Mouse (Mus musculus): Measurements from ENCODE around the gene Ppp1r12a. TPM values are rescaled to one million over a fixed set of nuclear protein-coding genes. Genes with fewer than 3 reads are reported as not detected.
"Not testable (repeated sequence)": the region's sequence is repeated elsewhere in the genome, so short reads cannot be mapped to it uniquely, and the experiment has no call there.

Gene Ppp1r12a
- polyA plus RNA-seq, 1 experiment, result 13.8 TPM

- Histone ChIP-seq H3K4me3 (replicated peaks) (no peak overlapping the region), H3K36me3 (replicated peaks; ENCODE audit: low read length) (peaks cover 87% of the 10 kb centered on the region), H3K27me3 (replicated peaks) (no peaks in the 10 kb centered on the region), H3K9me3 (no peaks in the 10 kb centered on the region), H3K4me1 (peaks cover 55% of the 10 kb centered on the region)
- no peak for TF ChIP-seq GATA1 (IDR thresholded peaks at IDR 0.05; ENCODE audit: borderline replicate concordance, low read length)
- TF ChIP-seq FLI1 (IDR thresholded peaks at IDR 0.05; ENCODE audit: low read length), result no peak
These were observed 77.1 kb downstream of the Ppp1r12a start for GRCm38 (mm10) chr10:108239061-108239460.

- Histone ChIP-seq H3K9me3 (no peaks in the 10 kb centered on the region), H3K4me1 (peaks cover 24% of the 10 kb centered on the region), H3K4me3 (replicated peaks) (no peak overlapping the region), H3K36me3 (replicated peaks; ENCODE audit: low read length) (peaks cover 89% of the 10 kb centered on the region), H3K27me3 (replicated peaks) (no peaks in the 10 kb centered on the region)
- TF ChIP-seq FLI1 (IDR thresholded peaks at IDR 0.05; ENCODE audit: low read length) (no peak), GATA1 (IDR thresholded peaks at IDR 0.05; ENCODE audit: borderline replicate concordance, low read length) (no peak)
These were observed 88.7 kb downstream of the Ppp1r12a start for GRCm38 (mm10) chr10:108250710-108251109.

GRCm38 (mm10) chr10:108251181-108251580 lies 89.2 kb downstream of the Ppp1r12a start:
- Histone ChIP-seq H3K27me3 (replicated peaks) (no peaks in the 10 kb centered on the region), H3K9me3 (no peaks in the 10 kb centered on the region), H3K36me3 (replicated peaks; ENCODE audit: low read length) (peaks cover 89% of the 10 kb centered on the region), H3K4me3 (replicated peaks) (no peak overlapping the region), H3K4me1 (peaks cover 21% of the 10 kb centered on the region)
- no peak for TF ChIP-seq GATA1 (IDR thresholded peaks at IDR 0.05; ENCODE audit: borderline replicate concordance, low read length)

GRCm38 (mm10) chr10:108255812-108256376 lies 93.9 kb downstream of the Ppp1r12a start:
- Histone ChIP-seq H3K9me3 (no peaks in the 10 kb centered on the region), H3K4me3 (replicated peaks) (no peak overlapping the region), H3K27me3 (replicated peaks) (no peaks in the 10 kb centered on the region), H3K4me1 (peaks cover 5% of the 10 kb centered on the region), H3K36me3 (replicated peaks; ENCODE audit: low read length) (peaks cover 92% of the 10 kb centered on the region)
- TF ChIP-seq GATA1 (IDR thresholded peaks at IDR 0.05; ENCODE audit: borderline replicate concordance, low read length) (no peak), FLI1 (IDR thresholded peaks at IDR 0.05; ENCODE audit: low read length) (no peak)

- H3K9me3 ChIP-seq, result no peaks in the 10 kb centered on the region
- H3K36me3 ChIP-seq (replicated peaks; ENCODE audit: low read length), result peaks cover 92% of the 10 kb centered on the region
- H3K4me3 ChIP-seq (replicated peaks), result no peak overlapping the region
- no peaks in the 10 kb centered on the region for H3K27me3 ChIP-seq (replicated peaks)
- no peaks in the 10 kb centered on the region for H3K4me1 ChIP-seq
- TF ChIP-seq FLI1 (IDR thresholded peaks at IDR 0.05; ENCODE audit: low read length) (no peak), GATA1 (IDR thresholded peaks at IDR 0.05; ENCODE audit: borderline replicate concordance, low read length) (no peak)
These were observed 98.9 kb downstream of the Ppp1r12a start for GRCm38 (mm10) chr10:108260931-108261330.

GRCm38 (mm10) chr10:108264641-108265040 lies 102.6 kb downstream of the Ppp1r12a start:
- no peaks in the 10 kb centered on the region for H3K27me3 ChIP-seq (replicated peaks)
- H3K36me3 ChIP-seq (replicated peaks; ENCODE audit: low read length), result peaks cover 93% of the 10 kb centered on the region
- H3K4me3 ChIP-seq (replicated peaks), result no peak overlapping the region
- no peaks in the 10 kb centered on the region for H3K4me1 ChIP-seq
- no peak for TF ChIP-seq GATA1 (IDR thresholded peaks at IDR 0.05; ENCODE audit: borderline replicate concordance, low read length)
- TF ChIP-seq FLI1 (IDR thresholded peaks at IDR 0.05; ENCODE audit: low read length), result no peak
- no peaks in the 10 kb centered on the region for H3K9me3 ChIP-seq

GRCm38 (mm10) chr10:108271201-108271600 lies 109.2 kb downstream of the Ppp1r12a start:
- no peaks in the 10 kb centered on the region for H3K9me3 ChIP-seq
- TF ChIP-seq GATA1 (IDR thresholded peaks at IDR 0.05; ENCODE audit: borderline replicate concordance, low read length) (no peak), FLI1 (IDR thresholded peaks at IDR 0.05; ENCODE audit: low read length) (no peak)
- H3K4me1 ChIP-seq, result no peaks in the 10 kb centered on the region
- no peak overlapping the region for H3K4me3 ChIP-seq (replicated peaks)
- peaks cover 98% of the 10 kb centered on the region for H3K36me3 ChIP-seq (replicated peaks; ENCODE audit: low read length)
- no peaks in the 10 kb centered on the region for H3K27me3 ChIP-seq (replicated peaks)

- Histone ChIP-seq H3K4me3 (replicated peaks) (no peak overlapping the region), H3K36me3 (replicated peaks; ENCODE audit: low read length) (peaks cover 96% of the 10 kb centered on the region), H3K27me3 (replicated peaks) (no peaks in the 10 kb centered on the region), H3K9me3 (no peaks in the 10 kb centered on the region), H3K4me1 (no peaks in the 10 kb centered on the region; the same call in 1 of the 2 replicates)
- TF ChIP-seq GATA1 (IDR thresholded peaks at IDR 0.05; ENCODE audit: borderline replicate concordance, low read length) (no peak), FLI1 (IDR thresholded peaks at IDR 0.05; ENCODE audit: low read length) (no peak)
These were observed 114.7 kb downstream of the Ppp1r12a start for GRCm38 (mm10) chr10:108276678-108277077.

GRCm38 (mm10) chr10:108277198-108277597 lies 115.2 kb downstream of the Ppp1r12a start:
- Histone ChIP-seq H3K27me3 (replicated peaks) (no peaks in the 10 kb centered on the region), H3K9me3 (no peaks in the 10 kb centered on the region), H3K4me3 (replicated peaks) (no peak overlapping the region), H3K36me3 (replicated peaks; ENCODE audit: low read length) (peaks cover 95% of the 10 kb centered on the region), H3K4me1 (no peaks in the 10 kb centered on the region; the same call in 1 of the 2 replicates)
- TF ChIP-seq GATA1 (IDR thresholded peaks at IDR 0.05; ENCODE audit: borderline replicate concordance, low read length) (no peak), FLI1 (IDR thresholded peaks at IDR 0.05; ENCODE audit: low read length) (no peak)

GRCm38 (mm10) chr10:108281099-108281498 lies 119.1 kb downstream of the Ppp1r12a start:
- not testable (repeated sequence) for H3K27me3 ChIP-seq (replicated peaks); H3K4me3 ChIP-seq (replicated peaks); H3K9me3 ChIP-seq; H3K4me1 ChIP-seq
- peaks cover 81% of the 10 kb centered on the region for H3K36me3 ChIP-seq (replicated peaks; ENCODE audit: low read length)

- Histone ChIP-seq H3K9me3 (no peaks in the 10 kb centered on the region), H3K27me3 (replicated peaks) (no peaks in the 10 kb centered on the region), H3K4me1 (no peaks in the 10 kb centered on the region; the same call in 1 of the 2 replicates), H3K4me3 (replicated peaks) (no peak overlapping the region), H3K36me3 (replicated peaks; ENCODE audit: low read length) (peaks cover 69% of the 10 kb centered on the region)
- no peak for TF ChIP-seq FLI1 (IDR thresholded peaks at IDR 0.05; ENCODE audit: low read length)
- TF ChIP-seq GATA1 (IDR thresholded peaks at IDR 0.05; ENCODE audit: borderline replicate concordance, low read length), result no peak
These were observed 120.4 kb downstream of the Ppp1r12a start for GRCm38 (mm10) chr10:108282351-108282750.
